Mouse (Mus musculus) G1E-ER4 (cell line): Measurements from ENCODE around the gene Sdha. TPM values are rescaled to one million over a fixed set of nuclear protein-coding genes. Genes with fewer than 3 reads are reported as not detected.

Experiments used
- GATA1 ChIP-seq: IDR thresholded peaks from one replicate; pipeline ENCODE4 v1.8.0; 2012; ENCODE audit warnings: low read length, inconsistent platforms
- polyA plus RNA-seq: library from polyadenylated mRNA; stranded (reverse); fragments of >175 nt; gene quantifications from 2 replicates; pipeline ENCODE4 v1.2.3, GENCODE M21; 2012

Sdha gene
- polyA plus RNA-seq, 1 experiment, result 85.8 TPM

- no peak for TF ChIP-seq GATA1
These were observed 32.8 kb downstream of the Sdha start, which contains the start of gene Pdcd6 for GRCm38 (mm10) chr13:74317170-74317849. TSS of gene Pdcd6 (minus strand) at chr13:74317580.

- no peak for TF ChIP-seq GATA1
These were observed 33.3 kb downstream of the Sdha start for GRCm38 (mm10) chr13:74316789-74317169.

GRCm38 (mm10) chr13:74316386-74316785, 33.7 kb downstream of the Sdha start:
- no peak for TF ChIP-seq GATA1

GRCm38 (mm10) chr13:74314616-74315015, 35.5 kb downstream of the Sdha start:
- TF ChIP-seq GATA1, result no peak

- TF ChIP-seq GATA1, result no peak
These were observed 44.3 kb downstream of the Sdha start for GRCm38 (mm10) chr13:74305780-74306179.

GRCm38 (mm10) chr13:74305380-74305779, 44.7 kb downstream of the Sdha start:
- no peak for TF ChIP-seq GATA1

- TF ChIP-seq GATA1, result no peak
These were observed 47.7 kb downstream of the Sdha start for GRCm38 (mm10) chr13:74302050-74303037.

GRCm38 (mm10) chr13:74301607-74301984, 48.5 kb downstream of the Sdha start:
- no peak for TF ChIP-seq GATA1

- no peak for TF ChIP-seq GATA1
These were observed 49.0 kb downstream of the Sdha start for GRCm38 (mm10) chr13:74300925-74301606.

GRCm38 (mm10) chr13:74296376-74296775, 53.7 kb downstream of the Sdha start:
- no peak for TF ChIP-seq GATA1

- no peak for TF ChIP-seq GATA1
These were observed 57.9 kb downstream of the Sdha start, which contains the start of gene Ahrr for GRCm38 (mm10) chr13:74292167-74292566. TSS of gene Ahrr (minus strand) at chr13:74292331.

GRCm38 (mm10) chr13:74289646-74290045, 60.4 kb downstream of the Sdha start:
- TF ChIP-seq GATA1, result no peak

GRCm38 (mm10) chr13:74282299-74282698, 67.8 kb downstream of the Sdha start:
- no peak for TF ChIP-seq GATA1

- peak; percentile 8 for TF ChIP-seq GATA1
These were observed 74.4 kb downstream of the Sdha start for GRCm38 (mm10) chr13:74275726-74276125.

Other genes starting within 250 kb of the Sdha start
- not detected in 2 replicates for gene Slc9a3, start 228.8 kb downstream of the Sdha start, polyA plus RNA-seq
- gene Exoc3, start 141.5 kb downstream of the Sdha start, polyA plus RNA-seq, result 3.1 and 31.0 TPM in 2 replicates
- not detected in 2 replicates for gene Ahrr, start 57.9 kb downstream of the Sdha start, polyA plus RNA-seq
- gene Pdcd6, start 32.7 kb downstream of the Sdha start, polyA plus RNA-seq, result 38.9 and 65.0 TPM in 2 replicates
- 0.30 and 0.32 TPM in 2 replicates for gene Ccdc127, start within 50 bp of the Sdha start, polyA plus RNA-seq
- not detected in 2 replicates for gene Lrrc14b, start 13.7 kb upstream of the Sdha start, polyA plus RNA-seq
- 0.05 and 0.11 TPM in 2 replicates for gene Zfp72, start 40.6 kb upstream of the Sdha start, polyA plus RNA-seq
- gene Ftl1-ps1, start 49.4 kb upstream of the Sdha start, polyA plus RNA-seq, result 21.1 and 34.8 TPM in 2 replicates
- gene Zfp825, start 143.7 kb upstream of the Sdha start, polyA plus RNA-seq, result 0.36 and 0.65 TPM in 2 replicates